Mouse (Mus musculus) myocyte (in vitro differentiated cells): Measurements from ENCODE around the gene Akt2. TPM values are rescaled to one million over a fixed set of nuclear protein-coding genes. Genes with fewer than 3 reads are reported as not detected.
A peak's percentile ranks its signal among the peaks of the same experiment; 100 is the strongest.

Experiments
- H3K27me3 ChIP-seq: one replicate; pipeline ENCODE4 v1.6.1; 2011; ENCODE audit not compliant: control insufficient read depth, insufficient read depth, insufficient read length
- H3K36me3 ChIP-seq: one replicate; pipeline ENCODE4 v1.6.1; 2011; ENCODE audit not compliant: control insufficient read depth, insufficient read depth
- H3K4me2 ChIP-seq: one replicate; pipeline ENCODE4 v1.6.1; 2011; ENCODE audit warnings: low read depth, control low read depth
- H3K4me3 ChIP-seq: one replicate; pipeline ENCODE4 v1.5.1; 2011; ENCODE audit warnings: mild to moderate bottlenecking, control low read depth, moderate library complexity
- H3K79me2 ChIP-seq: one replicate; pipeline ENCODE4 v1.6.1; 2011; ENCODE audit not compliant: control insufficient read depth, insufficient read depth
- H3ac ChIP-seq: one replicate; pipeline ENCODE4 v1.6.1; 2011; ENCODE audit not compliant: control insufficient read depth, insufficient read length
- CEBPB ChIP-seq: IDR thresholded peaks from 2 replicates; pipeline ENCODE4 v1.6.1; 2011; ENCODE audit warnings: mild to moderate bottlenecking, moderate library complexity; ENCODE audit not compliant: poor library complexity, insufficient read depth, severe bottlenecking
- E2F4 ChIP-seq: IDR thresholded peaks from one replicate; pipeline ENCODE4 v1.6.1; 2011; ENCODE audit warnings: mild to moderate bottlenecking, control low read depth, moderate library complexity; ENCODE audit not compliant: insufficient read depth
- MAX ChIP-seq: IDR thresholded peaks from one replicate; pipeline ENCODE4 v1.6.1; 2011; ENCODE audit warnings: low read depth, mild to moderate bottlenecking, control low read depth
- MYOD1 ChIP-seq, 3 experiments: IDR thresholded peaks; one replicate each; pipeline ENCODE4 v1.6.1; 2011; ENCODE audit warnings: control low read depth in 2 of 3, low read depth in 2 of 3, mild to moderate bottlenecking in 2 of 3, moderate library complexity in 1 of 3; ENCODE audit not compliant: insufficient read length in 2 of 3, control insufficient read depth in 1 of 3
- MYOG ChIP-seq, 3 experiments: IDR thresholded peaks; one replicate each; pipeline ENCODE4 v1.6.1; 2011; ENCODE audit warnings: control low read depth in 2 of 3, low read depth in 2 of 3, mild to moderate bottlenecking in 2 of 3; ENCODE audit not compliant: insufficient read length in 2 of 3, control insufficient read depth in 1 of 3, insufficient read depth in 1 of 3
- POLR2A ChIP-seq: IDR thresholded peaks from one replicate; pipeline ENCODE4 v1.6.1; 2011; ENCODE audit warnings: low read depth, mild to moderate bottlenecking, control low read depth, moderate library complexity; ENCODE audit not compliant: insufficient read length
- POLR2AphosphoS2 ChIP-seq: IDR thresholded peaks from one replicate; pipeline ENCODE4 v1.6.1; 2011; ENCODE audit warnings: low read depth, control low read depth; ENCODE audit not compliant: insufficient read length
- REST ChIP-seq: IDR thresholded peaks from one replicate; pipeline ENCODE4 v1.6.1; 2011; ENCODE audit warnings: mild to moderate bottlenecking, control low read depth, moderate library complexity; ENCODE audit not compliant: insufficient read depth, insufficient read length
- SRF ChIP-seq: IDR thresholded peaks from one replicate; pipeline ENCODE4 v1.6.1; 2011; ENCODE audit warnings: low read depth; ENCODE audit not compliant: control insufficient read depth, insufficient read length
- TCF12 ChIP-seq: IDR thresholded peaks from one replicate; pipeline ENCODE4 v1.6.1; 2011; ENCODE audit warnings: mild to moderate bottlenecking, control low read depth; ENCODE audit not compliant: poor library complexity, insufficient read depth, severe bottlenecking
- TCF3 ChIP-seq: IDR thresholded peaks from one replicate; pipeline ENCODE4 v1.6.1; 2011; ENCODE audit warnings: low read depth, control low read depth; ENCODE audit not compliant: insufficient read length
- USF1 ChIP-seq: IDR thresholded peaks from one replicate; pipeline ENCODE4 v1.6.1; 2011; ENCODE audit warnings: low read depth, mild to moderate bottlenecking, control low read depth, moderate library complexity
- polyA plus RNA-seq: library from polyadenylated mRNA; unstranded; fragments of >200 nt; fragmentation: generic; extraction: Trizol; gene quantifications from one replicate; pipeline ENCODE4 v1.2.1, GENCODE M21; 2012; ENCODE audit warnings: missing spikeins

The Akt2 gene
- polyA plus RNA-seq, 1 experiment = 343 TPM

GRCm38 (mm10) chr7:27552931-27553513 lies 38.3 kb upstream of the Akt2 start, which contains the start of the genes Pld3 and 2310022A10Rik:
TSS of gene Pld3 (minus strand) at chr7:27553218.
TSS of gene 2310022A10Rik (plus strand) at chr7:27553233.
- H3K4me3 ChIP-seq = peak within 1 kb of the TSS; percentile 86
- peak within 1 kb of the TSS; percentile 69 for H3ac ChIP-seq
- TF ChIP-seq POLR2A (peak; percentile 66), CEBPB (no peak), POLR2AphosphoS2 (peak; percentile 80), USF1 (peak; percentile 81), REST (no peak), MYOG (IDR thresholded peaks at IDR 0.05; ENCODE audit: control insufficient read depth in 1 of 3, insufficient read depth in 1 of 3, insufficient read length in 2 of 3, low read depth in 2 of 3) (peak in 2 of 3 experiments; percentile 2 to 55), SRF (peak; percentile 35), MYOD1 (IDR thresholded peaks at IDR 0.05; ENCODE audit: control insufficient read depth in 1 of 3, insufficient read length in 2 of 3, low read depth in 2 of 3) (peak in 1 of 3 experiments; percentile 3), MAX (no peak), TCF12 (no peak)
- no peaks in the 10 kb centered on the region for H3K27me3 ChIP-seq
- H3K79me2 ChIP-seq = peaks cover 33% of the 10 kb centered on the region
- H3K36me3 ChIP-seq = peaks cover 4% of the 10 kb centered on the region
- peak within 1 kb of the TSS; percentile 91 for H3K4me2 ChIP-seq

- no peaks in the 10 kb centered on the region for H3K27me3 ChIP-seq
- H3K79me2 ChIP-seq = peaks cover 15% of the 10 kb centered on the region
- H3K4me2 ChIP-seq = peak overlapping the region; percentile 88
- peaks cover 4% of the 10 kb centered on the region for H3K36me3 ChIP-seq
- no peak overlapping the region for H3ac ChIP-seq
- peak overlapping the region; percentile 17 for H3K4me3 ChIP-seq
- peak; percentile 29 for TF ChIP-seq POLR2AphosphoS2
- no peak for TF ChIP-seq USF1
- TF ChIP-seq MYOG (IDR thresholded peaks at IDR 0.05; ENCODE audit: control insufficient read depth in 1 of 3, insufficient read depth in 1 of 3, insufficient read length in 2 of 3, low read depth in 2 of 3) = peak; percentile 74 to 88 (median 78)
- TF ChIP-seq CEBPB = no peak
- no peak for TF ChIP-seq E2F4
- TF ChIP-seq REST = no peak
- no peak for TF ChIP-seq TCF3
- TF ChIP-seq POLR2A = peak; percentile 36
- TF ChIP-seq TCF12 = peak; percentile 41
- TF ChIP-seq MYOD1 (IDR thresholded peaks at IDR 0.05; ENCODE audit: control insufficient read depth in 1 of 3, insufficient read length in 2 of 3, low read depth in 2 of 3) = peak; percentile 84 to 94 (median 93)
- no peak for TF ChIP-seq MAX
- TF ChIP-seq SRF = no peak
Measured at GRCm38 (mm10) chr7:27560291-27560887, 31.0 kb upstream of the Akt2 start.

- H3K4me2 ChIP-seq = peak overlapping the region; percentile 88
- peak overlapping the region; percentile 17 for H3K4me3 ChIP-seq
Measured at GRCm38 (mm10) chr7:27560978-27561377, 30.4 kb upstream of the Akt2 start.

GRCm38 (mm10) chr7:27569580-27570224 lies 21.6 kb upstream of the Akt2 start:
- Histone ChIP-seq H3K27me3 (no peaks in the 10 kb centered on the region), H3K4me3 (no peak overlapping the region), H3K36me3 (peaks cover 13% of the 10 kb centered on the region), H3ac (no peak overlapping the region), H3K4me2 (no peak overlapping the region), H3K79me2 (no peaks in the 10 kb centered on the region)
- TF ChIP-seq E2F4 = no peak

More at GRCm38 (mm10) chr7:27560978-27561377, 30.4 kb upstream of the Akt2 start:
- peaks cover 11% of the 10 kb centered on the region for H3K79me2 ChIP-seq
- TF ChIP-seq TCF3 (peak; percentile 13), MYOD1 (IDR thresholded peaks at IDR 0.05; ENCODE audit: control insufficient read depth in 1 of 3, insufficient read length in 2 of 3, low read depth in 2 of 3) (peak; percentile 36 to 92 (median 91)), MYOG (IDR thresholded peaks at IDR 0.05; ENCODE audit: control insufficient read depth in 1 of 3, insufficient read depth in 1 of 3, insufficient read length in 2 of 3, low read depth in 2 of 3) (peak; percentile 72 to 92 (median 87)), TCF12 (peak; percentile 58), USF1 (no peak)
- no peaks in the 10 kb centered on the region for H3K27me3 ChIP-seq
- H3ac ChIP-seq = no peak overlapping the region
- peaks cover 4% of the 10 kb centered on the region for H3K36me3 ChIP-seq

GRCm38 (mm10) chr7:27572133-27572532 lies 19.2 kb upstream of the Akt2 start:
- Histone ChIP-seq H3K27me3 (no peaks in the 10 kb centered on the region), H3ac (no peak overlapping the region), H3K36me3 (peaks cover 21% of the 10 kb centered on the region), H3K4me2 (no peak overlapping the region), H3K79me2 (no peaks in the 10 kb centered on the region), H3K4me3 (no peak overlapping the region)
- TF ChIP-seq REST = no peak
- no peak for TF ChIP-seq TCF3
- TF ChIP-seq SRF = no peak
- TF ChIP-seq POLR2A = no peak
- TF ChIP-seq E2F4 = no peak
- no peak for TF ChIP-seq POLR2AphosphoS2
- TF ChIP-seq MYOD1 (IDR thresholded peaks at IDR 0.05; ENCODE audit: control insufficient read depth in 1 of 3, insufficient read length in 2 of 3, low read depth in 2 of 3) = no peak
- no peak for TF ChIP-seq MAX
- no peak for TF ChIP-seq TCF12
- TF ChIP-seq MYOG (IDR thresholded peaks at IDR 0.05; ENCODE audit: control insufficient read depth in 1 of 3, insufficient read depth in 1 of 3, insufficient read length in 2 of 3, low read depth in 2 of 3) = no peak
- TF ChIP-seq USF1 = no peak
- no peak for TF ChIP-seq CEBPB
